Mouse (Mus musculus) gastrocnemius, postnatal 14 days (tissue): Measurements from ENCODE around the gene Fmo2. TPM values are rescaled to one million over a fixed set of nuclear protein-coding genes. Genes with fewer than 3 reads are reported as not detected.

Source experiments
- DNase-seq: peaks from one replicate; pipeline ENCODE4 v3.0.0; 2021; ENCODE audit warnings: mixed read lengths
- intact Hi-C: fragments of 180-260 bp; cut with DNase I; formaldehyde crosslinking; loops from one replicate; pipeline ENCODE4 v1.15.1; 2025; ENCODE audit warnings: low total_unique reads
- total RNA-seq, 2 experiments: library from RNA; stranded (reverse); gene quantifications; 2 replicates each; pipeline ENCODE4 v1.2.3; 2021

Fmo2 gene
- total RNA-seq, 2 experiments from 2014 or later = 3.9 to 7.8 TPM

DNA sequence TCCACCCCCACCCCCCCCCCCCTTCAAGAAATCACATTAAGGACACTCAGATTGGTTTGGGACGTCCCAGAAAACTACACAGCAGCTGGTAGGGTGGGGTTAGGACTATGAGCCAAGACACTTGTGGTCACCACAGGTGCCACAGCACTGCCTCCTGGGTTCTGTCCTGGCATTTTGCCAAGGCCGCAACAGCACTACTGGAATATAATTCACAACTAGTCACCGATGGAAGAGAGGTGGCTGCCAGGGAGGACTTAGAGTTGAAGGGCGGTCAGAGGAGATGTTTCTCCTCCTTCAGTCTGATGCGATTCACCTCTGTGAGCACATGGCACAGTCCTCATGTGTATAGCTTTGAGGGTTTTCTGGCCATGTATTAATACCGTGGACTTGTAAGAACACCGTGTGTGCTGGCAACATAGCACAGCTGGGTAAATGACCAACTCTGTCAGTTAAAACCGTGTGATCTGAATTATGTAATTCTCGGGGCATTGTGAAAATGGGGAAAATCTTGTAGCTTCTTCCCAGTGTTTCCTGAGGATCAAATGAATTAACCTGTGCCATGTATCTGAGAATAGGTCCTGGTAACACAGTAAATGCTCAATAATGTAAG lies 38.4 kb downstream of the Fmo2 start:
- DNase-seq = no peak
- intact Hi-C loops = no loop called here

DNA sequence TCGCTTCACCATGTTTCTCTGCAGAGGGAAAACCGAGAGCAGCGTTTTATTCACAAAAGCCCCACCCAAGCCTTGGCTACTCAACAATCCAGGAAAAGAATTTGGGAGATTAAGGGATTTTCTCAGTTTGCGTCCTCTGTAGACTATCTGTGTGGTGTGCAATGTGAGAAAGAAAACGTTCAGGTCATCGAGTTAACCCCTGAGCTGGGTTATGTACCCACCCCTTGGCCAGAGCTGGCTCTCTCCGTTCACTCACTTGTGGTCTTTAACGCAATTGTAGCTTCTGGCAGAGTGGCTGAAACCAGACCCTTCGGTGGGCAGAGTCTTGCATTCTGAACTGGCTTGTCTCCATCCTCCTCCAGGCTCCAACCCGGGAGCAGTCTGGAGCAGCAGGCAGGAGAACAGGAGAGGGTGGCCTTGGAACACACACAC lies 39.0 kb downstream of the Fmo2 start:
- intact Hi-C loops = no loop called here
- DNase-seq = no peak

DNA sequence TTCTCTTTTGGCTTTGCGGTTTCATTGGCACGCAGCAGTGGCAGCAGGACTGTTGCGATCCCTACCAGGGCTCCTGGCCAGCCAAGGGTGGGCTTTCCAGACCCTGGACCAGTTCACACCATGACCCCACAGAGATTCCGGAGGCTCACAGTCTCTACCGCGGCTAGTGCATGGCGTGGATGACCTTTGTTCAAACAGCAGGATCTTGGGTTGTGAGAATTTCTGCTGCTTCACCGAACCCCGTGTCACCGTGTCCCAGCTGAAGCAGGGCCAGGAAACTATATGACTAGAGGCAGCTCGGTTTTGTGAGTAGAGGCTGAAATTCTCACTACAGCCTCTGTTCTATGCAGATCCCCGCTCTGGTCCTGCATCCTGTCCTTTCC lies 39.8 kb downstream of the Fmo2 start:
- DNase-seq = no peak
- intact Hi-C loops = no loop called here

DNA sequence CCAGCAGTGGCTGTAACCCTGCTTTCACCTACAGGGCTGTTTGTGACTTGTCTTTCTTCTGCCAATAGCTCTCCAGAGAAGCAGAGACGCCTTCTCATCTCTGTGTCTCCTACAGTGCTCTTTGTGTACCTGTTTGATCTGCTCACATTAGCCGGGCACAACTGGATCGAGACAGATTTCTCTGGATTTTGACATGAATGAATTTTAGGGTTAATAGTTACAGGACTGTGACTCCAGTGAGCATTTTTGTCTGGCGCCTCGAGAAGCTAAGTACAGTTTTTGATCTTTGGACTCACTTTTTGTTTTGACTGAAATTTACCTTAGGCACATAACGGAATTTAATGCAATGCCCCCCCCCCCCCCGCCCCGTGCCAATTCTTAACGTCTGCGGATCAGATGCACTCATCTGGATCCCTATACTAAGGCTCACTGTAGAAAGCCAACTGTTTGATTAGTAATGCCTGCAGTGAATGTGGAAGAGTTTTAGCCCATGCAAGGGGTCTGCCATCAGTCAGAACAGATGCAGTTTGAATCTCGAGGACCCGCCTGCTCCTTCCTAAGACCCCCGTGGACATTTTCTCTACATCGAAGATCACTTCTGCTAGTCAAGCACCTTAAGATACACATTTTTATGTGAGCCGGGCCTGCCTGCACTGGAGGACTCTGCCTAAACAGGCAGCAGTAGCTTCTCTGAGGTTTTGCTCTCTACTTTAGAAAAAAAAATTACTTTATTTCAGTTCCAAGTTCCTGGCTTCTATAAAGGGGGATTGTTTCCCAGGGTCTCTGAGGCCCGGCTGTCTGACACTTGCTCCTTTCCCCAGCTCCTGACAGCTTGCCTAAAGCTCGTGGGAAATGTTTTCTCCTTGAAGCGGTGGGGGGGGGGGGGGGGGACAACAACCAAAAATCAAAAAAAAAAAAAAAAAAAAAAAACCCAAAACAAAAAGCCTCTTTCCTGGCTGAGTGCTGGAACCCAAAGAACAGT lies 40.5 kb downstream of the Fmo2 start:
- no peak for DNase-seq
- intact Hi-C loops = no loop called here

DNA sequence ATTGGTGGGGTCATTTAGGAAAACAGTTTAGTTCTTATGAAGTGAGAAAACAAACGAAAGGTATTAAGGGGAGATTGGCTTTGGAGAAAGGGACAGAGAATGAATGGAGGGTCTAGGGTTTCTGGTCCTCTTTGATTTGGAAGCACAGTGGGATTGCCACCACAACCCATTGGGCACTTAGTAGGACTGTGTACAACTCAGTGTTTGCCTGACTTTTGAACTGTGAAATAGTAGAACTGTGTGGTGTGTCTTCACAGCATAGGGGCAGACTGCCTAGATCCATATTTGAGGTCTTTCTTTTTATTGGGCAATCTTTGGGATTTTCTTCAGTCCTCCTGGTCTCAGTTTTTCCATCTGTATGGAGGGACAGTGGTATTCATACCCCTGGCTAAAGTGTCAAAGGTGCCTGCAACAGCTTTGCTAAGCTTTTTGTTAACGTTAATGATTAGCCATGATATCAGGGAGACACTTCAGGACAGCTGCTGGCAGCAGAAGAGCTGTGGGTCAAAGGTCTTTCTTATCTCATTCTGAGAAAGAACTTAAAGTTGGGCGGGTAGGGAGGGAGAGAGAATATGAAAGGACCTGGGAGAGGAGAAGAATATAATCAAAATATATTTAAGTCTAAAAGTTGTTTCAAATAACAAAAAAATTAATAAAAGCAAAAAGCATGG lies 44.6 kb downstream of the Fmo2 start:
- DNase-seq = no peak
- intact Hi-C loops = no loop called here

DNA sequence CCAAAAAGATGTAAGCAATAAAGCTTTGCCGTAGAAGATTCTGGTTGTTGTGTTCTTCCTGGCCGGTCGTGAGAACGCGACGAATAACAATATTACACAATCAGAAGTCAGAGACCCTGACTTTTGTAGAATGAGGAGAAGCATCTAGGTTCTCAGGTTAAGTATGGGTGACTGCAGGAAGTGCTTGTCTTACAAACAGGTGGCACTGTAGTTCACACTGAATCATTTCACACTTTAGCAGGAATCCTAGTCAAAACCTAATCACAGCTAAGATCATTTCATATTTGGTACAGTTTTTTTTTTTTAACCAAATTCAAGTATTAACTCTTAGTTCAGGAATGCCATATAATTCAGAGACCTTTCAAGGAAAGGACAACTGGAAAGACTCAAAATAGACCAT lies 51.0 kb downstream of the Fmo2 start:
- intact Hi-C loops = no loop called here

DNA sequence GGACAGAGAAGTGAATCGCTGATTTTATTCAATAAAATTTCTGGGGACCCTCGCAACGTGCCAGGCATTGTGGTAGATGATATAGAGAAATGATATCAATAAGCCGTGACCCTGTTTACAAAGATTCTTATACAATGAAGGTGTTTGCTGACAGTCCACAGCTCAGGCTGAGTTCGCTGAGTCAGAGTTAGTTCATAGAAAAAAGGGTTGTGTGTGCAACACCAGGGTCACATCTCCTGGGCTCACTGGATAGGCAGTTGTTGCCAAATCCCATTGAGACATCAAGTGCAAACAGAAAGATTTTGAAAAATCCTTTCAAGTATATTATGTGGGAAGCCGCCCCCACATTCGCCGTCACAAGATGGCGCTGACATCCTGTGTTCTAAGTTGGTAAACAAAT lies 58.3 kb downstream of the Fmo2 start:
- intact Hi-C loops = no loop called here
- DNase-seq = no peak

More for the DNA sequence above, 51.0 kb downstream of the Fmo2 start:
- DNase-seq = no peak

DNA sequence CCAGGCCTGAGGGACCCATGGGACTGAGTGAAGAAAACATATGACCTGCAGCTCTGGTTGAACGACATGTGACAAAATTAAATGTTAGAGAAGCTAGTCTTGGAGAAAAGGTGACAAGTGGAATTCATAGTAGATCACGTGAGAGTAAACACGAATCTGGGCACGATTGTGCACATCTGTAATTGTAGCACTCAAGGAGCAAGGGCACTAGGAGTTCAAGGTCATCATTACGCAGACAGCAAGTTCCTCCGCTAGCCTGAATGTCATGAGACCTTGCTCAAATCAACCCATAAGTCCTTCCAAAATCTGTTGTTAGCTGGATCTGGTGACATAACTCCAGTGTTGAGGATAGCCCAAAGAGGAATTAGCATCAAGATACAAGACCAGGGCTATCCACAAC lies 59.5 kb downstream of the Fmo2 start:
- DNase-seq = no peak
- intact Hi-C loops = no loop called here

DNA sequence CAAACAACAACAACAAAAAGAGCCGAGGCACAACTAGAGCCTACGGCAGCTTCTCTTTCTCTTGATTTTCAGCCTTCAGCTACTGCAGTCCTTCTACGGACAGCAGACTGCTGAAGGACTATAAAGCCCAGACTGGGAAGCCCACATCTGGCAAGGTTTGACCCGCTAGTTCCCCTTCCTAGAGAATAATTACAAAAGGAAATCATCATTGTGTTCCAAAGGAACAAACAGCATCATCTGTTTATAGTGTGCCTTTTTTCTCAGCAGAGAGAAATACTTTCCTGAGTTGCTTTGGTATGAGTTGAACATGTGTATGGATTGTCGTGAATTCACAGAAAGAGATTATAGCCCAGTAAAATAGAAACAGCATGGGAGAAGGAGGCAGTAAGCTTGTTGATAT lies 64.2 kb downstream of the Fmo2 start:
- intact Hi-C loops = no loop called here
- DNase-seq = no peak

DNA sequence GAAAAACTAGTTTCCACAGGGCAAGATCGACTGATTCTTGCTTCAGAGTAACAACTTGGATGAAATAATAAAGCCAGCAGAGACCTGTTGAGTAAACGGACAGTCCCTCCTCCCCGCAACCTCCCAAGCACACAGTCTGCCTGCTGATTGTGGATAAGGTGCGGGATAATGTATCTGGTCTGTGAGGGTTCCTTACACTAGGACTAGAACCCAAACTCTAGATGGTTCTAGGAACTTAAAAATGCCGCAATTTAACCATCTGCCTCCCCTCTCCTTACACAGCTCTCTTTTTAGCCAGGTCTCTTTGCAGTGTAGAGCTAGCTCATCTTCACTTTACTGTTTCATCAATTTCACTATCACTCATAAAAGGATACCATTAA lies 66.0 kb downstream of the Fmo2 start:
- DNase-seq = no peak
- intact Hi-C loops = no loop called here

DNA sequence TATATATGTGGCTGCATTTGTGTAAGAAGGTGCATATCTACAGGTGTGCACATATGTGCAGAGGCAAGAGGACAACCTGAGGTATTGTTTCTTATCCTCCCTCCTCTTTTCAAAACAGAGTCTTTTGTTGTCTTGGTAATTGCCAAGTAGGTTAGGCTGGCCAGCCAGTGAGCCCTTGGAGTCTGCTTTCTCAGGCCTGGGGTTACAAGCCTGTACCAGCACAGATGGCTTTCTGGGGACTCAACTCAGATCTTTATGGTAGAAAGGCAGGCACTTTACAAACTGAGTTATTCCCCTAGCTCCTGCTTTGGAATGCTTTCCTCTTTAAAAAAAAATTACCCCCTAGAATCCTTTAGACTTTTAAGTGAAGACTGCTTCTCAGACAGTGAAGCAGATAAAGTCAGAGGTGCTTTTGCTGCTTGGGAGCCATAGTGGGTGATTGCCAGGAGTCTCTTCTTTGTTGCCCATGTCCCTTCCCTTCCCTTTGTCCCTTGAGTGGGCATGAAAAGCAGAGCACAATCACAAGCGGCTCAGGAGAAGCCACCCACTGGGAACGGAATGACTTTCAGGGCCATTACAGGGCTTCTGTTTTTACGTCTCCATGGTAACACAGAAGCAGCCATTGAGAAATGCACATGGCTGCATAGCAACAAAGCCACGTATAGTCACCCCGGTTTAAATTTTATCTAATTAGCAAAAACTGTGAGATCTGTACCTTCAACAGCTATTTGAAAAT lies 66.5 kb downstream of the Fmo2 start:
- intact Hi-C loops = no loop called here

More for the DNA sequence above, 66.5 kb downstream of the Fmo2 start:
- no peak for DNase-seq

Other genes starting within 250 kb of the Fmo2 start
- not detected for gene Myocos, start 240.5 kb downstream of the Fmo2 start, total RNA-seq
- gene Prrc2c, start 158.2 kb downstream of the Fmo2 start, total RNA-seq = 10 to 100 TPM; 57.9 to 58.5 TPM
- under 1 TPM; 0.16 to 0.31 TPM for gene Fmo4, start 84.8 kb downstream of the Fmo2 start, total RNA-seq
- 10 to 100 TPM; 16.2 to 23.7 TPM for gene Fmo1, start 32.1 kb downstream of the Fmo2 start, total RNA-seq
- not detected for gene Fmo6, start 38.8 kb upstream of the Fmo2 start, total RNA-seq
- gene Fmo3, start 85.8 kb upstream of the Fmo2 start, total RNA-seq = not detected
- gene Mroh9, start 186.9 kb upstream of the Fmo2 start, total RNA-seq = not detected